Mouse (Mus musculus): ENCODE results near the gene Edem1. TPM values are rescaled to one million over a fixed set of nuclear protein-coding genes. Genes with fewer than 3 reads are reported as not detected.

Gene Edem1
- polyA plus RNA-seq, 1 experiment = 41.5 TPM

GRCm38 (mm10) chr6:108828872-108829271 lies 431 bp downstream of the Edem1 start:
- DNase-seq (ENCODE audit: low read depth, low spot score) = no peak
- 1% methylated on average over 56 of the region's 56 CpGs for WGBS

DNA sequence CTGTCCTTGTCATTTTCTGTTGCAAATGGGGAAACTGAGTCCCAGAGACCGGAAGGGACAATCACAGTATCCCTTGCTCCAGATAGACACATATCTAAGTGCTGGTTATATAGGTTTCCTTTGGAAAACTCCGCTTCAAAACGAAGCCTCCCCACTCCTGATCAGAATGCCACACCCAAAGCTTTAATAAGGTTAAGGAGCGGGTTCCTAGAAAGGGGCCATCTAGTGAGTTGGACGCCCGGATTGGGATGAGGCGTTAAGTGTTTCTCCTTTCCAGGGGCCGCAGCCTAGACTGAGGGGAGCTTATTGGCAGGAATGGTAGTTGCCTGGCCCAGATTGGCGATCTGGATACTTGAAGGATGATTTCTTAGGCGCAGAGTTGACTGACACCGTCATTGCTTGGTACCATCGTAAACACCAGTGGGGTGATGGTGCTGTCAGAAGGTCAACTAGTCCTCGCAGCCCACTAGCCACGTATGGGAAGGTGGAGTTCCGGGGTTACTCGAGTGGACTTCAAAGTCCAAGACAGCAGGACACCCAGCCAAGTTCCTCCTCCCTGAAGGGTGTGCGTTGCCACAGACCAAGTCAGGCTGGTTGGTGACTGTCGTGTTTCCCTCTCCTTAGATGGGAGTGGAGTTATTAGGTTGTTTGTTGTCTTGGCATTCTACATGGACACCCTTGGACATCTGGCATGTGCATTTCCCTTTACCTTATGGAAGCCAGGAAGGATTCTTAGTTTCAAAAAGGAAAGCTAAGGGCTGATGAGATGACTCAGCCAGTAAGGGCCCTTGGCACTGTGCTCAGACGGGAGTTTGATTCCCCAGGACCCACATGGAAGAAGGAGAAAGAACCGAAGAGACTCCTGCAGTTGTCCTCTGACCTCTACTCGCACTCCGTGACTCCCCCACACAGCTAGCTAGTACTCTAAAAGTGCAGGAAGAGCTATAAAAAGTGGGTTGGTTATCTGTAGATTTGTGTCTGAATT lies 1.2 kb downstream of the Edem1 start:
- DNase-seq (ENCODE audit: low read depth, low spot score) = peak; percentile 71
- 2% methylated on average over 22 of the region's 22 CpGs for whole genome bisulfite sequencing

- no peak for DNase-seq (ENCODE audit: low read depth, low spot score)
- WGBS = 55% methylated on average over 1 of the region's 1 CpGs
Measured at GRCm38 (mm10) chr6:108832170-108832569, 3.7 kb downstream of the Edem1 start.

- DNase-seq (ENCODE audit: low read depth, low spot score) = no peak
- 34% methylated on average over 6 of the region's 6 CpGs for WGBS
Measured at GRCm38 (mm10) chr6:108832989-108833388, 4.5 kb downstream of the Edem1 start.

DNA sequence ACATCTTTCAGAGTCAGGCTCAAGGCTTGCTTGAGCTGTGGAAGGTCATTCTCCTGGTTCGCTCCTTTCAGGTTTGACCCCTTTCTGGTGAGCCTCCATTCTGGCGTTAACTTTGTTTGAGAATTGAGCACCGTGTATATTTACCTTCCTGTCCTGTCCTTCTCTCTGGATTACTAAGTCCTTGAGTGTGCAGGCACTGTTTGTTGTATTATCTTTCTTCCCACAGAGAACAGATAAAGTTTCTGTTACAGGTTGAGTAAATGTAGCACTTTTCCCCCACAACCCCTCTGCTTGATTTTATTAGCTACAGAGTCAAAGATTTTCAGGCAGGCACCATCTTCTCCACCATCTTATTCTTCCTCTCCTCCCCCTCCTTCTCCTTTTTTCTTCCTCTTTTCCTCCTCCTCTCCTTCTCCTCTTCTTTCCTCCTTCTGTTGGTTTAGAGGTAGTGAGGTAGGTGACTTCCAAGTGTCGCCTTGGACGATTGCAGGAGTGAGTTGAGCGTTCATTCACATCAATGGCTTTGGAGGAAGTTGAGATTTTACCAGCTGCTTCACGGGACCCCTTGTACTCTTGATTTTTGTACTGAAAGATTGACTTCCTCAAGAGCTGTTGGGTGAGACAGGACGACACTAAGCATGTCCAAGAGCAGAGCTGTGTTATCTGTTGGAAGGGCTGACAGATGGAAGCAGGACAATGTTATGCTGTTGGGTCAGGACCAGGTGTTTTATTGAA lies 5.7 kb downstream of the Edem1 start:
- no peak for DNase-seq (ENCODE audit: low read depth, low spot score)

GRCm38 (mm10) chr6:108835765-108836691 lies 7.6 kb downstream of the Edem1 start:
- DNase-seq (ENCODE audit: low read depth, low spot score) = no peak

More for the DNA sequence above, 5.7 kb downstream of the Edem1 start:
- WGBS = 63% methylated on average over 8 of the region's 8 CpGs

GRCm38 (mm10) chr6:108837081-108837480 lies 8.6 kb downstream of the Edem1 start:
- WGBS = 87% methylated on average over 4 of the region's 4 CpGs
- no peak for DNase-seq (ENCODE audit: low read depth, low spot score)

More at GRCm38 (mm10) chr6:108835765-108836691, 7.6 kb downstream of the Edem1 start:
- WGBS = 45% methylated on average over 16 of the region's 16 CpGs

DNA sequence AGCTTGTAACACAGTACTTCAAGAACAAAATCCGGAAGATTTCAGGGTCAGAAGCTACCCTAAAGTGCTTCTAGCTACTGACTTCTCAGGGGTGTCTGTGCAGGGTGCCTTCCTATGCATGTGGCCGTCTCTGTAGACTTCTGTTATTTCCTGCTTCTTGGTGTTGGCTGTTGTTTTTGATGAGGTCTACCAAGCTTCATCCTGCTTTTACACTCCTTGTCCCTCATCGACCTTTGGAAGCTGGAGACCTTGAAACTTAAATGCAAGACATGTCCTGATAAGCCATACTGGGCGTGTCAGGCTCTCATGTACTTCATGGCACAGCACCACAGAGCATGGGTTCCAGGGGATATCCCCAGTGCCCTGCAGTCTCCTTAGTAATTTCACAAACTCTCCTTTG lies 9.5 kb downstream of the Edem1 start:
- DNase-seq (ENCODE audit: low read depth, low spot score) = no peak
- 44% methylated on average over 4 of the region's 4 CpGs for WGBS

DNA sequence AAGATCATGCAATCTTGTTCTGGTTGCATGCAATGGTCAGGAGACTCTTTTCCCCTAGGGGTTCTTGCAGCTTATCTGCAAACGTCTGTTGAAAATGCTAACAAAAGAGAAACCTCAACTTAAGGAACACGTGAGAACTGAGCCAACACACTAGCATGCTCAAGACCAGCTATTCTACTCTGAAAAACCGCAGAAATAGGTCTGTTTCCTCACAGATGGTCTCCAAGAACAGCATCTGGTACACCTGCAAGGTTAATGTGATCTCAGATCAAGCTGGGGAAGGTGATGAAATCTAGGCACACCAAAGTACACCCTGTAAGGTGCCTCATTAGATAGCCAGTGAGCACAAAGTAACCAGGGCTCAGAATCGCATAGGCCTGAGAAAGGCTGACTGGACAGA lies 11.0 kb downstream of the Edem1 start:
- 84% methylated on average over 4 of the region's 4 CpGs for WGBS
- no peak for DNase-seq (ENCODE audit: low read depth, low spot score)

DNA sequence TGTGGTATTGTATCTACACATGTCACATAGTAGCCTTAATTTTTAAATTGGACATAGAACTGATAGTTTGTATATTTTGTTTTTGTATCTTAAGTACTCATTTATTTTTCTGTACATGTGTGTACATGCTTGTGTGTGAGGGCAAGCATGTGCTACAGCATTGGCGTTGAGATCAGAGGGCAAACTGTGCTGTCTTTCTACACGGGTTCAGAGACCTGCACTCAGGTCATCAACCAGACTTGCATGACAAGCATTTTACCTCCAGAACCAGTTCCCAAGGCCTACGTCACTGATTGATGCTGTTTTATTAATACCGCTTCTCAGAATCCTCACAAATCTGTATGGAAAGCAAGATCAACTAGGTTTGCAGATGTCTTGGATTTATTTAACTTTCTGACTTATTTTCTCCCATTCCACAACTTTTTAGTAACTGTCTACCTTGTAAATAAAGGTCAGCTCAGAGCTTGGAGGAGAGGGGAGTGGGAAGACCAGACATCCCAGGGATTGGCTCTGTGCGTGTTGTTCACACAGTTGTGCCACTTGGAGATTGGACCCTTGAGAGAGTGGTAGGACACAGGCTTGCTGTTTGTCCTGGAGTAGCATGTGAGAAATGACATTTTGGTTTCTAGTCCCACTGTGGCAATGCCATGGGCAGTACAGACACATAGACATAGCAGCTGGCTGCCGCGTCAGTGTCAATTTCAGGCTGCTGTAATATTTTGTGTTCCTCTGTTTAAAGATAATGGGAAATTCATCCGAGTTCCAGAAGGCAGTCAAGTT lies 12.6 kb downstream of the Edem1 start:
- no peak for DNase-seq (ENCODE audit: low read depth, low spot score)
- WGBS = 90% methylated on average over 8 of the region's 8 CpGs

GRCm38 (mm10) chr6:108843664-108844063 lies 15.2 kb downstream of the Edem1 start:
- DNase-seq (ENCODE audit: low read depth, low spot score) = no peak
- WGBS = 61% methylated on average over 1 of the region's 1 CpGs

DNA sequence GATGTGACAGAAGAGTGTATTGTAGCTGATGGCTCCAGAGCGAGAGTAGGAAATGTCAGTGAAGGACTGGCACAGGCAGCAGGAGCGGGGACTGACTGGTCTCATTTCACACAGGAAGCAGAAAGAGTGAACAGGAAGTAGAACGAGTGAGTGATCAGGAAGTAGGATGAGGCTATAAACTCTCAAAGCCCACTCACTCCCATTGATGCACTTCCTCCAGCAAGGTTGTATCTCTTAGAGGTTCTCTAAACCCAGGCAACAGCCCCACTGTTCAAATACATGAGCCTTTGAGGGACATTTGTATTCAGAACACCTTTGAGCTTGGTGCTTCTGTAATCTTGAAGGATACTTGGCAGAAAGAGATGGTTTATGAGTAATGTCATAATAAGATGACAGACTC lies 15.7 kb downstream of the Edem1 start:
- 64% methylated on average over 3 of the region's 3 CpGs for WGBS
- DNase-seq (ENCODE audit: low read depth, low spot score) = no peak

GRCm38 (mm10) chr6:108844771-108845170 lies 16.3 kb downstream of the Edem1 start:
- WGBS = 93% methylated on average over 7 of the region's 7 CpGs
- no peak for DNase-seq (ENCODE audit: low read depth, low spot score)

DNA sequence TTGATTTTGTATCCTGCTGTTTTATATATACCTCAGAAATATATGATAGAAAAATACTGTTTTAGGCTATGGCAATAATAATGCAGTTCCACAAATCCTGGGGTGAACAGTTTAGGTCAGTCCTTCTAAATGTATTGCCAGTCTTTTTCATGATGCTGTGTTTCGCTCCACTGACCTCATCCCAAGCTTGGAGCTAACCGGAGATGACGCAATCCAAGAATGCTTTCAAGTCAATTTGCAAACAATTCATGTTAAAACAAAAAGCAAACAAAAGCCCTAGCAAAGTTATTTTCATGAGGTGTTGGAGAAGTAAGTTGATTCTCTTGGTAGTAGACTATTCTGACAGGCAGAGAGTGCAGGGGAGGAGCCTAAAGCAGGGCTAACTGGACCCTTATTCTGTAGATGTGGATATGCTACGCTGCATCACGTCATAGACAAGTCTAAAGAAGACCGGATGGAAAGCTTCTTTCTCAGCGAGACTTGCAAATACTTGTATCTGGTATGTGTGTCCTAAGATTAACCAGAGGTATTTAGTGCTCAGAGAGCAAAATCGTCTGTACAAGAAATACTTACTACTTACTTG lies 23.7 kb downstream of the Edem1 start:
- DNase-seq (ENCODE audit: low read depth, low spot score) = no peak
- WGBS = 86% methylated on average over 8 of the region's 8 CpGs

GRCm38 (mm10) chr6:108852986-108853385 lies 24.5 kb downstream of the Edem1 start:
- WGBS = 91% methylated on average over 5 of the region's 5 CpGs
- no peak for DNase-seq (ENCODE audit: low read depth, low spot score)

GRCm38 (mm10) chr6:108858583-108858982 lies 30.1 kb downstream of the Edem1 start:
- WGBS = 94% methylated on average over 9 of the region's 9 CpGs
- no peak for DNase-seq (ENCODE audit: low read depth, low spot score)

GRCm38 (mm10) chr6:108861226-108861625 lies 32.8 kb downstream of the Edem1 start:
- DNase-seq (ENCODE audit: low read depth, low spot score) = no peak
- WGBS = 100% methylated on average over 1 of the region's 1 CpGs

DNA sequence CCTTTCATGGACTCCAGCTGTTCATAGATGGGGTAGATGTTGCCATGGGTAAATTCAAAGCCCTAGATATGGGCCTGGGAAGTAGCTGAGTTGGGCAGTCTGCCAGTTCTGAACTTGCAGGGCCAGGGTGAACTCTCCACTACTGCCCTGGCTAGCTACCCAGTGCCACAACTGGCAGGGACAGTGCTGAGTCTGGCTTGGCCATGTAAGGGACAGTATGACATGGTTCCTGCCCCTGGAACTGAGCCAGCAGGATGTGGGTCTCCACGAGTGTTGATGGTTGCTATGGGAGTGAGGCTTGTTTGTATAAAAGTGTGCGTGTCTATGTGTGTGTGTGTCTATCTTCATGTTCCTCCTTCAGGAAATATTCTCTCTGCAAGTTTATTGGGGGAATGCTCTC lies 34.1 kb downstream of the Edem1 start:
- no peak for DNase-seq (ENCODE audit: low read depth, low spot score)
- 48% methylated on average over 2 of the region's 2 CpGs for WGBS
